Mouse (Mus musculus): ENCODE results near the gene Dlx3. TPM values are rescaled to one million over a fixed set of nuclear protein-coding genes. Genes with fewer than 3 reads are reported as not detected.

Gene Dlx3
- 0.59 and 0.65 TPM in 2 replicates for polyA plus RNA-seq (2014; fragmentation: Nextera tagmentation; extraction: Ambion mirVana)

DNA sequence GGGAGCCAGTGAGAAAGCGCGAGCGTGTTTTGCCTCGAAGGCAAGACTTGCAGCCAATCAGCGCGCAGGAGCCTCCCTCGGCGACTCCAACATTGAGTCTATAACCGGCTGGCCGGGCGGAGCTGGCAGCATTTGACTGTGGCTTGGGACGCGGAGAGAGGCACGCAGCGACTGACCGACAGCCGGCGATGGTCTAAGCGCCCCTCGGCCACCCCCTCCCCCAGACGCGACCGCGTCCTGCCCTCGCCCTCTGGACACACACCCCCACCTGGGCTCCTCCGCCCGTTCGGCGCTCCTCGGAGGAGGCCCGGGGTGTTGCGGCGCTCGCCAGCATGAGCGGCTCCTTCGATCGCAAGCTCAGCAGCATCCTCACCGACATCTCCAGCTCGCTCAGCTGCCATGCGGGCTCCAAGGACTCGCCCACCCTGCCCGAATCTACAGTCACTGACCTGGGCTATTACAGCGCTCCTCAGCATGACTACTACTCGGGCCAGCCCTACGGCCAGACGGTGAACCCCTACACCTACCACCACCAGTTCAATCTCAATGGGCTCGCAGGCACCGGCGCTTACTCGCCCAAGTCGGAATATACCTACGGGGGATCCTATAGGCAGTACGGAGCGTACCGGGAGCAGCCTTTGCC lies at the start of gene Dlx3:
TSS of gene Dlx3 (plus strand) at position 130 of the 643 bp plus-strand sequence.
- Histone ChIP-seq H3K27me3 (ENCODE audit: control insufficient read depth, insufficient read depth, low read length) (peaks cover 76% of the 10 kb centered on the region), H3K36me3 (ENCODE audit: control insufficient read depth, insufficient read depth, low read length) (no peaks in the 10 kb centered on the region), H3K9ac (ENCODE audit: low read length) (peak within 1 kb of the TSS; percentile 40; the same call in 1 of the 2 replicates), H3K4me2 (peak within 1 kb of the TSS; percentile 67), H3K9me3 (ENCODE audit: control insufficient read depth, low read length) (no peaks in the 10 kb centered on the region), H3K4me1 (ENCODE audit: control insufficient read depth, insufficient read depth, low read length) (peaks cover 12% of the 10 kb centered on the region), H3K27ac (ENCODE audit: low read depth, low read length) (no peak within 1 kb of the TSS), H3K4me3 (ENCODE audit: low read depth, low read length) (peak within 1 kb of the TSS; percentile 36)
- ATAC-seq (ENCODE audit: low FRiP score) (peak; percentile 54), DNase-seq (ENCODE audit: low spot score, missing footprints) (peak; percentile 96)
- under 1% methylated on average over 55 of the region's 55 CpGs for WGBS

GRCm38 (mm10) chr11:95070140-95071107 lies 49.5 kb upstream of the Dlx3 start:
- peaks cover 8% of the 10 kb centered on the region for H3K27me3 ChIP-seq (ENCODE audit: control insufficient read depth, insufficient read depth, low read length)
- no peaks in the 10 kb centered on the region for H3K9me3 ChIP-seq (ENCODE audit: control insufficient read depth, low read length)
- DNase-seq (ENCODE audit: low spot score, missing footprints): peak; percentile 51
- no peak overlapping the region for H3K4me3 ChIP-seq (ENCODE audit: low read depth, low read length)
- H3K27ac ChIP-seq (ENCODE audit: low read depth, low read length): no peak overlapping the region
- H3K4me1 ChIP-seq (ENCODE audit: control insufficient read depth, insufficient read depth, low read length): no peaks in the 10 kb centered on the region
- WGBS: 71% methylated on average over 8 of the region's 8 CpGs
- no peak overlapping the region for H3K9ac ChIP-seq (ENCODE audit: low read length)
- ATAC-seq (ENCODE audit: low FRiP score): no peak
- H3K36me3 ChIP-seq (ENCODE audit: control insufficient read depth, insufficient read depth, low read length): no peaks in the 10 kb centered on the region
- no peak overlapping the region for H3K4me2 ChIP-seq

DNA sequence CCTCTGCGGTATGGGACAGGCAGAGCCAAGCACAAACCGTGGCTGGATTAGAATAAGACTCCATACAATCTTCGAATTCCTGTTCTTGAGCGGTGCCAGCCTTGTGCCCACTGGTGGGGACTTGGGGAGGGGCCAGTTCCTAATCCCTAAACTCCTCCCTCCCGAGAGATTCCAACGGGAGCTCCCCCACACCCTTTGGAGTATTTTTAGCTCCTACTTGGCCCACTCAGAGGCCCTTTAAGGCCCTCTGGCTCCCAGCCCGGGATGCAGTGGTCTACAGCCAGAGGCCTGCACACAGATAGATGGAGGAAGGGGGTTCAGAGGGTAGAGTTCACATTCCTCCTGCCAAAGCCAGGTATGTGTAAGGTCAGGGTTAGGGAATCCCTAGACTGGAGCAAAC lies 48.7 kb upstream of the Dlx3 start:
- DNase-seq (ENCODE audit: low spot score, missing footprints) (peak; percentile 49), ATAC-seq (ENCODE audit: low FRiP score) (no peak)
- no peak overlapping the region for H3K4me3 ChIP-seq (ENCODE audit: low read depth, low read length)
- 60% methylated on average over 7 of the region's 7 CpGs for WGBS
- no peak overlapping the region for H3K4me2 ChIP-seq
- no peaks in the 10 kb centered on the region for H3K9me3 ChIP-seq (ENCODE audit: control insufficient read depth, low read length)
- H3K27me3 ChIP-seq (ENCODE audit: control insufficient read depth, insufficient read depth, low read length): peaks cover 12% of the 10 kb centered on the region
- no peak overlapping the region for H3K9ac ChIP-seq (ENCODE audit: low read length)
- H3K36me3 ChIP-seq (ENCODE audit: control insufficient read depth, insufficient read depth, low read length): no peaks in the 10 kb centered on the region
- no peak overlapping the region for H3K27ac ChIP-seq (ENCODE audit: low read depth, low read length)
- H3K4me1 ChIP-seq (ENCODE audit: control insufficient read depth, insufficient read depth, low read length): peaks cover 4% of the 10 kb centered on the region

DNA sequence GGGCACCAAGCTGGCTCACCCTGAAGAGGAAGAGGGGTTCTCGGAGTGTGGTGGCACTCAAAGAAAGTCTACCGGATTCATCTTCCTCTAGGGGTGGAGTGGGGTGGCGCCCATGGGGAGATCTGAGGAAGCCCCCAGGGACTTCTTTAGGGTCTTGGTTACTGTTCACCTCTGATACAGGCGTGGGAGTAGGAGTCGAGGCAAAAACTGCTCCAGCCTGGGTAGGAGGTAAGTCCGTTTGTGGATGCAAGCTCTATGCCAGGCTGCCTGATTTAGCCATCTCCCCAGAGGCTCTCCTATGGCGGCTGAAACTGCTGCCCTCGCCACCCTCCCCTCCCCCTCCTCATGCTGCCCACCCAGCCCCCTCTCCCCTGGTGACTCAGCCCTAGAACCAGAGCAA lies 47.8 kb upstream of the Dlx3 start:
- WGBS: 70% methylated on average over 8 of the region's 8 CpGs
- no peak overlapping the region for H3K9ac ChIP-seq (ENCODE audit: low read length)
- peaks cover 20% of the 10 kb centered on the region for H3K27me3 ChIP-seq (ENCODE audit: control insufficient read depth, insufficient read depth, low read length)
- peaks cover 7% of the 10 kb centered on the region for H3K4me1 ChIP-seq (ENCODE audit: control insufficient read depth, insufficient read depth, low read length)
- no peak overlapping the region for H3K4me2 ChIP-seq
- H3K27ac ChIP-seq (ENCODE audit: low read depth, low read length): no peak overlapping the region
- H3K9me3 ChIP-seq (ENCODE audit: control insufficient read depth, low read length): no peaks in the 10 kb centered on the region
- no peaks in the 10 kb centered on the region for H3K36me3 ChIP-seq (ENCODE audit: control insufficient read depth, insufficient read depth, low read length)
- no peak for ATAC-seq (ENCODE audit: low FRiP score)
- no peak overlapping the region for H3K4me3 ChIP-seq (ENCODE audit: low read depth, low read length)
- DNase-seq (ENCODE audit: low spot score, missing footprints): peak; percentile 51

DNA sequence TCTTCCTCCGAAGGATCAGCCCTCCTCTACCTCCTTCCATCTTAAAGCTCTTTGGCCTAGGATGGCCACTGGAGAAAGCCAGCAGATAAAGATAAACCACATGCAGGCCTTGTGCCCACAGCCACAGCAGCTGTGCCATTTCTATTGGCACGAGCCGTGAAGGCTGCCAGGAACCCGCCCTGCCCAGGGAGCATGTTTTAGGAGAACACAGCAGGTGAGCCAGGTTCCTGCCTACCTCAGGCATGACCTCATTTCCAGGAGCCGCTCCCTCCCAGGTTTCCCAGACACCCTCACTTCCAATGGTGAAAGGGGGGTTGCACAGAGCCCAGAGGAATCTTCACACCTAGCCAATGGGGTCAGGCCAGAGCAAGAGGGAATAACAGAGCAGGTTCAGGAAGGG lies 47.1 kb upstream of the Dlx3 start:
- 81% methylated on average over 5 of the region's 5 CpGs for WGBS

GRCm38 (mm10) chr11:95073835-95074234 lies 46.1 kb upstream of the Dlx3 start:
- Histone ChIP-seq H3K4me3 (ENCODE audit: low read depth, low read length) (no peak overlapping the region), H3K4me2 (no peak overlapping the region), H3K9ac (ENCODE audit: low read length) (no peak overlapping the region), H3K27me3 (ENCODE audit: control insufficient read depth, insufficient read depth, low read length) (peaks cover 34% of the 10 kb centered on the region), H3K4me1 (ENCODE audit: control insufficient read depth, insufficient read depth, low read length) (peaks cover 8% of the 10 kb centered on the region), H3K9me3 (ENCODE audit: control insufficient read depth, low read length) (no peaks in the 10 kb centered on the region), H3K27ac (ENCODE audit: low read depth, low read length) (no peak overlapping the region), H3K36me3 (ENCODE audit: control insufficient read depth, insufficient read depth, low read length) (no peaks in the 10 kb centered on the region)
- ATAC-seq (ENCODE audit: low FRiP score) (no peak), DNase-seq (ENCODE audit: low spot score, missing footprints) (peak; percentile 59)
- 87% methylated on average over 4 of the region's 4 CpGs for WGBS

More for the DNA sequence above, 47.1 kb upstream of the Dlx3 start:
- Histone ChIP-seq H3K36me3 (ENCODE audit: control insufficient read depth, insufficient read depth, low read length) (no peaks in the 10 kb centered on the region), H3K4me1 (ENCODE audit: control insufficient read depth, insufficient read depth, low read length) (peaks cover 8% of the 10 kb centered on the region), H3K9ac (ENCODE audit: low read length) (no peak overlapping the region), H3K27ac (ENCODE audit: low read depth, low read length) (no peak overlapping the region), H3K9me3 (ENCODE audit: control insufficient read depth, low read length) (no peaks in the 10 kb centered on the region), H3K27me3 (ENCODE audit: control insufficient read depth, insufficient read depth, low read length) (peaks cover 27% of the 10 kb centered on the region), H3K4me2 (no peak overlapping the region), H3K4me3 (ENCODE audit: low read depth, low read length) (no peak overlapping the region)
- ATAC-seq (ENCODE audit: low FRiP score) (no peak), DNase-seq (ENCODE audit: low spot score, missing footprints) (no peak)

DNA sequence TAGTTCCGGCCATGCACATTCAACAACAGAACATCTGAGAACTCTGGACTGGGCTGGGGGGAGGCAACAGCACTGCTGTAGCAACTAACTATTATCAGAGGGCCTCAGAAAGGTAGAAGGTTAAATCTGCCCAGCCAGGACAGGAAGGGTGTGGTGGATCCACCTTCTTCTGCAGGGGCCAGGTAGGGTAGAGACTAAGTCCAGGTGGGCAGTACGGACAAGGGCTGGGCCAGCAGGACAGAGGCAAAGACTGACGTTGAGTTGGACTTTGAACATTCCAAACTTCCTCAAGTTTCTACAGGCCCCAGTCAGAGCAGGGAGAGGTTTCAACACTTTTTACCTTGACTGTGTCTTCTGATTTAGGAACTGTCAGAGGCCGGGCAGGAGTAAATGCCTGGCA lies 45.2 kb upstream of the Dlx3 start:
- Histone ChIP-seq H3K4me2 (no peak overlapping the region), H3K36me3 (ENCODE audit: control insufficient read depth, insufficient read depth, low read length) (no peaks in the 10 kb centered on the region), H3K27me3 (ENCODE audit: control insufficient read depth, insufficient read depth, low read length) (peaks cover 34% of the 10 kb centered on the region), H3K9ac (ENCODE audit: low read length) (no peak overlapping the region), H3K9me3 (ENCODE audit: control insufficient read depth, low read length) (no peaks in the 10 kb centered on the region), H3K27ac (ENCODE audit: low read depth, low read length) (no peak overlapping the region), H3K4me3 (ENCODE audit: low read depth, low read length) (no peak overlapping the region), H3K4me1 (ENCODE audit: control insufficient read depth, insufficient read depth, low read length) (peaks cover 8% of the 10 kb centered on the region)
- DNase-seq (ENCODE audit: low spot score, missing footprints) (peak; percentile 31), ATAC-seq (ENCODE audit: low FRiP score) (no peak)
- 78% methylated on average over 4 of the region's 4 CpGs for WGBS

- H3K27me3 ChIP-seq (ENCODE audit: control insufficient read depth, insufficient read depth, low read length): peaks cover 34% of the 10 kb centered on the region
- no peaks in the 10 kb centered on the region for H3K36me3 ChIP-seq (ENCODE audit: control insufficient read depth, insufficient read depth, low read length)
- H3K27ac ChIP-seq (ENCODE audit: low read depth, low read length): no peak overlapping the region
- peak overlapping the region; percentile 89 for H3K4me2 ChIP-seq
- DNase-seq (ENCODE audit: low spot score, missing footprints) (peak; percentile 90), ATAC-seq (ENCODE audit: low FRiP score) (no peak)
- peak overlapping the region; percentile 57 for H3K4me3 ChIP-seq (ENCODE audit: low read depth, low read length)
- H3K4me1 ChIP-seq (ENCODE audit: control insufficient read depth, insufficient read depth, low read length): peaks cover 8% of the 10 kb centered on the region
- H3K9ac ChIP-seq (ENCODE audit: low read length): peak overlapping the region; percentile 52; the same call in 1 of the 2 replicates
- WGBS: 9% methylated on average over 18 of the region's 19 CpGs
- no peaks in the 10 kb centered on the region for H3K9me3 ChIP-seq (ENCODE audit: control insufficient read depth, low read length)
Observed at GRCm38 (mm10) chr11:95075197-95076040, 44.5 kb upstream of the Dlx3 start.

Data from midbrain, embryonic 11.5 days (tissue).